Mouse (Mus musculus): ENCODE measurements around the gene Slc2a5. TPM values are rescaled to one million over a fixed set of nuclear protein-coding genes. Genes with fewer than 3 reads are reported as not detected.

Slc2a5 gene
- total RNA-seq (2021), result under 1 TPM; 0.11 TPM

GRCm38 (mm10) chr4:150119055-150119454 is at the start of gene Slc2a5:
Slc2a5 (plus strand) TSS chr4:150119283.
- DNase-seq, result no peak
- intact Hi-C loops (cut with DNase I), result no loop called here

- intact Hi-C loops (cut with DNase I), result no loop called here
- DNase-seq, result no peak
Measured at GRCm38 (mm10) chr4:150070136-150070535, 48.9 kb upstream of the Slc2a5 start.

- intact Hi-C loops (cut with DNase I), result no loop called here
- DNase-seq, result no peak
Measured at GRCm38 (mm10) chr4:150072416-150073101, 46.5 kb upstream of the Slc2a5 start.

- intact Hi-C loops (cut with DNase I), result no loop called here
- peak; percentile 42 to 68 for DNase-seq
Measured at GRCm38 (mm10) chr4:150073102-150073473, 46.0 kb upstream of the Slc2a5 start.

- intact Hi-C loops (cut with DNase I), result loop anchor here (2.0 kb wide), 1 partner anchor 41 kb away; no protein-coding TSS in a partner anchor
- DNase-seq, result no peak
Measured at GRCm38 (mm10) chr4:150075350-150075749, 43.7 kb upstream of the Slc2a5 start.

- DNase-seq, result no peak
Measured at GRCm38 (mm10) chr4:150076147-150076546, 42.9 kb upstream of the Slc2a5 start.

GRCm38 (mm10) chr4:150078646-150079045 is 40.4 kb upstream of the Slc2a5 start:
- intact Hi-C loops (cut with DNase I), result no loop called here
- DNase-seq, result no peak

More at GRCm38 (mm10) chr4:150076147-150076546, 42.9 kb upstream of the Slc2a5 start:
- intact Hi-C loops (cut with DNase I), result no loop called here

- intact Hi-C loops (cut with DNase I), result no loop called here
- DNase-seq, result no peak
Measured at GRCm38 (mm10) chr4:150079244-150079643, 39.8 kb upstream of the Slc2a5 start.

GRCm38 (mm10) chr4:150080330-150080967 is 38.6 kb upstream of the Slc2a5 start:
- intact Hi-C loops (cut with DNase I), result no loop called here
- no peak for DNase-seq

- intact Hi-C loops (cut with DNase I), result no loop called here
- no peak for DNase-seq
Measured at GRCm38 (mm10) chr4:150085366-150085765, 33.7 kb upstream of the Slc2a5 start.

GRCm38 (mm10) chr4:150086841-150087160 is 32.3 kb upstream of the Slc2a5 start:
- DNase-seq, result no peak
- intact Hi-C loops (cut with DNase I), result no loop called here

GRCm38 (mm10) chr4:150087161-150087889 is 31.8 kb upstream of the Slc2a5 start, which contains the start of gene Gpr157:
Gpr157 (plus strand) TSS chr4:150087365.
- intact Hi-C loops (cut with DNase I), result no loop called here
- peak; percentile 93 to 94 for DNase-seq

GRCm38 (mm10) chr4:150087890-150088530 is 31.1 kb upstream of the Slc2a5 start:
- DNase-seq, result no peak
- intact Hi-C loops (cut with DNase I), result no loop called here

- intact Hi-C loops (cut with DNase I), result no loop called here
- peak; percentile 34 to 58 for DNase-seq
Measured at GRCm38 (mm10) chr4:150089121-150089520, 30.0 kb upstream of the Slc2a5 start.

GRCm38 (mm10) chr4:150091887-150092582 is 27.0 kb upstream of the Slc2a5 start:
- intact Hi-C loops (cut with DNase I), result no loop called here
- DNase-seq, result peak; percentile 46 to 53

GRCm38 (mm10) chr4:150092583-150092902 is 26.5 kb upstream of the Slc2a5 start:
- intact Hi-C loops (cut with DNase I), result no loop called here

GRCm38 (mm10) chr4:150093560-150094462 is 25.3 kb upstream of the Slc2a5 start:
- no peak for DNase-seq
- intact Hi-C loops (cut with DNase I), result no loop called here

More at GRCm38 (mm10) chr4:150092583-150092902, 26.5 kb upstream of the Slc2a5 start:
- DNase-seq, result no peak

GRCm38 (mm10) chr4:150094463-150094789 is 24.7 kb upstream of the Slc2a5 start:
- DNase-seq, result no peak
- intact Hi-C loops (cut with DNase I), result no loop called here

GRCm38 (mm10) chr4:150096309-150096708 is 22.8 kb upstream of the Slc2a5 start:
- intact Hi-C loops (cut with DNase I), result loop anchor here (5.0 kb wide), 2 partner anchors 289 to 344 kb away; no protein-coding TSS in a partner anchor
- DNase-seq, result no peak

- DNase-seq, result no peak
- intact Hi-C loops (cut with DNase I), result loop anchor here (5.0 kb wide), 2 partner anchors 291 to 346 kb away; no protein-coding TSS in a partner anchor
Measured at GRCm38 (mm10) chr4:150097847-150098246, 21.2 kb upstream of the Slc2a5 start.

Data from heart, postnatal 36 days (tissue).